Mouse (Mus musculus): Measurements from ENCODE around the gene Cldn14. TPM values are rescaled to one million over a fixed set of nuclear protein-coding genes. Genes with fewer than 3 reads are reported as not detected.

Gene Cldn14
- polyA plus RNA-seq, 1 experiment from 2014 or later: 0.17 TPM

GRCm38 (mm10) chr16:93918679-93919060 is 90.0 kb downstream of the Cldn14 start:
- H3K9ac ChIP-seq: no peak overlapping the region
- 0 out of 2 replicates have a peak, but pooled peaks cover 2% of the 10 kb centered on the region for H3K27me3 ChIP-seq
- no peak overlapping the region for H3K27ac ChIP-seq
- no peaks in the 10 kb centered on the region for H3K9me3 ChIP-seq (replicated peaks)
- H3K36me3 ChIP-seq: no peaks in the 10 kb centered on the region
- ATAC-seq (ENCODE audit: low FRiP score): no peak
- peaks cover 4% of the 10 kb centered on the region; the same call in 1 of the 2 replicates for H3K4me1 ChIP-seq
- no peak overlapping the region for H3K4me3 ChIP-seq
- H3K4me2 ChIP-seq (replicated peaks): peak overlapping the region; percentile 47
- 56% methylated on average over 8 of the region's 8 CpGs for WGBS

- ATAC-seq (ENCODE audit: low FRiP score): peak; percentile 50; the same call in 1 of the 2 replicates
- H3K9me3 ChIP-seq (replicated peaks): no peaks in the 10 kb centered on the region
- peak overlapping the region; percentile 47 for H3K4me2 ChIP-seq (replicated peaks)
- peaks cover 4% of the 10 kb centered on the region; the same call in 1 of the 2 replicates for H3K4me1 ChIP-seq
- no peak overlapping the region for H3K4me3 ChIP-seq
- no peak overlapping the region for H3K27ac ChIP-seq
- no peak overlapping the region for H3K9ac ChIP-seq
- H3K36me3 ChIP-seq: no peaks in the 10 kb centered on the region
- WGBS: 46% methylated on average over 19 of the region's 22 CpGs
- 0 out of 2 replicates have a peak, but pooled peaks cover 2% of the 10 kb centered on the region for H3K27me3 ChIP-seq
These were observed 90.6 kb downstream of the Cldn14 start for GRCm38 (mm10) chr16:93917712-93918678.

GRCm38 (mm10) chr16:93915338-93915849 is 93.2 kb downstream of the Cldn14 start:
- Histone ChIP-seq H3K27ac (no peak overlapping the region), H3K9ac (no peak overlapping the region), H3K9me3 (replicated peaks) (no peaks in the 10 kb centered on the region), H3K4me3 (no peak overlapping the region), H3K36me3 (no peaks in the 10 kb centered on the region), H3K27me3 (0 out of 2 replicates have a peak, but pooled peaks cover 2% of the 10 kb centered on the region), H3K4me1 (peaks cover 4% of the 10 kb centered on the region; the same call in 1 of the 2 replicates), H3K4me2 (replicated peaks) (no peak overlapping the region)
- WGBS: 32% methylated on average over 9 of the region's 10 CpGs
- no peak for ATAC-seq (ENCODE audit: low FRiP score)

- no peak overlapping the region for H3K4me3 ChIP-seq
- H3K4me2 ChIP-seq (replicated peaks): no peak overlapping the region
- no peaks in the 10 kb centered on the region for H3K36me3 ChIP-seq
- no peak for ATAC-seq (ENCODE audit: low FRiP score)
- 79% methylated on average over 10 of the region's 10 CpGs for WGBS
- no peak overlapping the region for H3K9ac ChIP-seq
- no peak overlapping the region for H3K27ac ChIP-seq
- no peaks in the 10 kb centered on the region for H3K27me3 ChIP-seq
- H3K9me3 ChIP-seq (replicated peaks): no peaks in the 10 kb centered on the region
- H3K4me1 ChIP-seq: peaks cover 4% of the 10 kb centered on the region; the same call in 1 of the 2 replicates
These were observed 94.6 kb downstream of the Cldn14 start for GRCm38 (mm10) chr16:93913881-93914576.

- ATAC-seq (ENCODE audit: low FRiP score): no peak
- no peaks in the 10 kb centered on the region for H3K36me3 ChIP-seq
- no peak overlapping the region for H3K9ac ChIP-seq
- no peaks in the 10 kb centered on the region for H3K4me1 ChIP-seq
- H3K4me2 ChIP-seq (replicated peaks): no peak overlapping the region
- WGBS: 67% methylated on average over 3 of the region's 3 CpGs
- H3K9me3 ChIP-seq (replicated peaks): no peaks in the 10 kb centered on the region
- no peak overlapping the region for H3K27ac ChIP-seq
- no peak overlapping the region for H3K4me3 ChIP-seq
- no peaks in the 10 kb centered on the region for H3K27me3 ChIP-seq
These were observed 95.8 kb downstream of the Cldn14 start for GRCm38 (mm10) chr16:93912808-93913207.

GRCm38 (mm10) chr16:93912158-93912557 is 96.5 kb downstream of the Cldn14 start:
- 75% methylated on average over 5 of the region's 5 CpGs for WGBS
- Histone ChIP-seq H3K27me3 (no peaks in the 10 kb centered on the region), H3K27ac (no peak overlapping the region), H3K4me1 (no peaks in the 10 kb centered on the region), H3K4me2 (replicated peaks) (no peak overlapping the region), H3K36me3 (no peaks in the 10 kb centered on the region), H3K9ac (no peak overlapping the region), H3K4me3 (no peak overlapping the region), H3K9me3 (replicated peaks) (no peaks in the 10 kb centered on the region)
- ATAC-seq (ENCODE audit: low FRiP score): no peak

GRCm38 (mm10) chr16:93910735-93911665 is 97.6 kb downstream of the Cldn14 start:
- Histone ChIP-seq H3K27me3 (no peaks in the 10 kb centered on the region), H3K36me3 (no peaks in the 10 kb centered on the region), H3K4me2 (replicated peaks) (no peak overlapping the region), H3K9ac (no peak overlapping the region), H3K4me3 (no peak overlapping the region), H3K27ac (no peak overlapping the region), H3K9me3 (replicated peaks) (no peaks in the 10 kb centered on the region), H3K4me1 (no peaks in the 10 kb centered on the region)
- WGBS: 60% methylated on average over 28 of the region's 28 CpGs
- no peak for ATAC-seq (ENCODE audit: low FRiP score)

- Histone ChIP-seq H3K4me2 (replicated peaks) (no peak overlapping the region), H3K27me3 (no peaks in the 10 kb centered on the region), H3K4me1 (no peaks in the 10 kb centered on the region), H3K27ac (no peak overlapping the region), H3K4me3 (no peak overlapping the region), H3K9me3 (replicated peaks) (no peaks in the 10 kb centered on the region), H3K36me3 (0 out of 2 replicates have a peak, but pooled peaks cover under 1% of the 10 kb centered on the region), H3K9ac (no peak overlapping the region)
- no peak for ATAC-seq (ENCODE audit: low FRiP score)
- 89% methylated on average over 3 of the region's 3 CpGs for WGBS
These were observed 98.7 kb downstream of the Cldn14 start for GRCm38 (mm10) chr16:93909936-93910335.

GRCm38 (mm10) chr16:93908196-93908595 is 100.4 kb downstream of the Cldn14 start:
- Histone ChIP-seq H3K36me3 (0 out of 2 replicates have a peak, but pooled peaks cover 8% of the 10 kb centered on the region), H3K4me2 (replicated peaks) (no peak overlapping the region), H3K9ac (no peak overlapping the region), H3K9me3 (replicated peaks) (no peaks in the 10 kb centered on the region), H3K4me1 (no peaks in the 10 kb centered on the region), H3K27ac (no peak overlapping the region), H3K4me3 (no peak overlapping the region), H3K27me3 (no peaks in the 10 kb centered on the region)
- ATAC-seq (ENCODE audit: low FRiP score): no peak
- WGBS: 90% methylated on average over 8 of the region's 8 CpGs

- no peak for ATAC-seq (ENCODE audit: low FRiP score)
- no peaks in the 10 kb centered on the region for H3K9me3 ChIP-seq (replicated peaks)
- no peak overlapping the region for H3K4me2 ChIP-seq (replicated peaks)
- H3K9ac ChIP-seq: no peak overlapping the region
- no peak overlapping the region for H3K4me3 ChIP-seq
- no peak overlapping the region for H3K27ac ChIP-seq
- H3K27me3 ChIP-seq: no peaks in the 10 kb centered on the region
- H3K4me1 ChIP-seq: no peaks in the 10 kb centered on the region
- 75% methylated on average over 5 of the region's 5 CpGs for WGBS
- 0 out of 2 replicates have a peak, but pooled peaks cover 10% of the 10 kb centered on the region for H3K36me3 ChIP-seq
These were observed 100.9 kb downstream of the Cldn14 start for GRCm38 (mm10) chr16:93907761-93908160.
